Mouse (Mus musculus) lung, postnatal 10 days (tissue): ENCODE measurements around the gene Klhl21.

Source experiments
- DNase-seq: peaks from one replicate; pipeline ENCODE4 v3.0.0; 2021

Gene Klhl21

GRCm38 (mm10) chr4:151996173-151996950, 12.2 kb upstream of the Klhl21 start, which contains the start of gene Phf13:
Gene Phf13 (minus strand): TSS chr4:151996258.
- DNase-seq = peak; percentile 99

- DNase-seq = no peak
These were observed 11.7 kb upstream of the Klhl21 start for GRCm38 (mm10) chr4:151996951-151997222.

GRCm38 (mm10) chr4:151997701-151998100, 10.9 kb upstream of the Klhl21 start:
- DNase-seq = no peak

GRCm38 (mm10) chr4:151999481-151999880, 9.1 kb upstream of the Klhl21 start:
- DNase-seq = no peak

GRCm38 (mm10) chr4:152000906-152001305, 7.7 kb upstream of the Klhl21 start:
- DNase-seq = peak; percentile 76

GRCm38 (mm10) chr4:152001335-152001734, 7.3 kb upstream of the Klhl21 start:
- no peak for DNase-seq

- DNase-seq = no peak
These were observed 6.5 kb upstream of the Klhl21 start for GRCm38 (mm10) chr4:152002063-152002462.

GRCm38 (mm10) chr4:152006137-152006536, 2.5 kb upstream of the Klhl21 start:
- DNase-seq = no peak

- DNase-seq = no peak
These were observed 1.8 kb upstream of the Klhl21 start for GRCm38 (mm10) chr4:152006812-152007211.

- peak; percentile 68 for DNase-seq
These were observed 989 bp upstream of the Klhl21 start for GRCm38 (mm10) chr4:152007481-152008147.

GRCm38 (mm10) chr4:152008148-152008500, 479 bp upstream of the Klhl21 start:
- DNase-seq = no peak

GRCm38 (mm10) chr4:152009076-152010051, 761 bp downstream of the Klhl21 start:
- DNase-seq = peak; percentile 84

GRCm38 (mm10) chr4:152010091-152010706, 1.6 kb downstream of the Klhl21 start:
- DNase-seq = peak; percentile 63

GRCm38 (mm10) chr4:152010707-152011134, 2.1 kb downstream of the Klhl21 start:
- no peak for DNase-seq

- DNase-seq = no peak
These were observed 2.7 kb downstream of the Klhl21 start for GRCm38 (mm10) chr4:152011171-152011760.

GRCm38 (mm10) chr4:152012109-152012508, 3.5 kb downstream of the Klhl21 start:
- no peak for DNase-seq

GRCm38 (mm10) chr4:152013036-152013813, 4.6 kb downstream of the Klhl21 start:
- DNase-seq = no peak

- no peak for DNase-seq
These were observed 10.5 kb downstream of the Klhl21 start for GRCm38 (mm10) chr4:152019073-152019472.

- no peak for DNase-seq
These were observed 11.4 kb downstream of the Klhl21 start for GRCm38 (mm10) chr4:152020024-152020423.

GRCm38 (mm10) chr4:152021568-152022097, 13.0 kb downstream of the Klhl21 start:
- no peak for DNase-seq

GRCm38 (mm10) chr4:152022506-152022905, 13.9 kb downstream of the Klhl21 start:
- no peak for DNase-seq
